Mouse (Mus musculus) thymus, adult 2 months (tissue): ENCODE measurements around the gene Lin9. TPM values are rescaled to one million over a fixed set of nuclear protein-coding genes. Genes with fewer than 3 reads are reported as not detected.
"Not testable (repeated sequence)": the region's sequence is repeated elsewhere in the genome, so short reads cannot be mapped to it uniquely, and the experiment has no call there.

Source experiments
- DNase-seq: peaks from one replicate; pipeline ENCODE4 v3.0.0; 2021
- H3K27ac ChIP-seq: fragments of 200-500 bp; 2 replicates; pipeline ENCODE4 v1.5.1; 2012; ENCODE audit warnings: low read length, control low read depth; ENCODE audit not compliant: control insufficient read depth, insufficient read depth
- H3K27me3 ChIP-seq: fragments of 200-500 bp; 2 replicates; pipeline ENCODE4 v1.6.1; 2012; ENCODE audit warnings: mild to moderate bottlenecking, low read length, moderate library complexity, mixed read lengths; ENCODE audit not compliant: control insufficient read depth, insufficient read depth
- H3K36me3 ChIP-seq: fragments of 200-500 bp; 2 replicates; pipeline ENCODE4 v1.6.1; 2012; ENCODE audit warnings: mild to moderate bottlenecking, low read length, moderate library complexity; ENCODE audit not compliant: control insufficient read depth, insufficient read depth
- H3K4me1 ChIP-seq: fragments of 200-500 bp; replicated peaks from 2 replicates; pipeline ENCODE4 v1.6.1; 2012; ENCODE audit warnings: low read length; ENCODE audit not compliant: control insufficient read depth, insufficient read depth
- H3K4me3 ChIP-seq: fragments of 200-500 bp; 2 replicates; pipeline ENCODE4 v1.5.1; 2012; ENCODE audit warnings: mild to moderate bottlenecking, low read length, control low read depth, moderate library complexity; ENCODE audit not compliant: control insufficient read depth, insufficient read depth
- CTCF ChIP-seq: fragments of 200-500 bp; IDR thresholded peaks from 2 replicates; pipeline ENCODE4 v1.5.1; 2012; ENCODE audit warnings: mild to moderate bottlenecking, control low read depth, low read length, moderate library complexity, borderline replicate concordance; ENCODE audit not compliant: control insufficient read depth, poor library complexity, insufficient read depth; ENCODE audit errors: extremely low read depth
- POLR2A ChIP-seq: fragments of 200-500 bp; IDR thresholded peaks from 2 replicates; pipeline ENCODE4 v1.6.1; 2012; ENCODE audit warnings: mild to moderate bottlenecking, low read length, control low read depth, moderate library complexity; ENCODE audit not compliant: control insufficient read depth, poor library complexity, insufficient read depth; ENCODE audit errors: extremely low read depth
- WGBS: fragments of 180-500 bp; shearing (Covaris S2); methylation state at CpG from one replicate; pipeline ENCODE4 v1.1.7; 2018; 5-methylcytosine and 5-hydroxymethylcytosine counted together
- polyA plus RNA-seq: library from polyadenylated mRNA; depleted of rRNA; stranded (reverse); fragments of >200 nt; gene quantifications from 2 replicates; pipeline ENCODE4 v1.2.3, GENCODE M21; 2012

The Lin9 gene
- polyA plus RNA-seq, 1 experiment: 21.6 TPM

DNA sequence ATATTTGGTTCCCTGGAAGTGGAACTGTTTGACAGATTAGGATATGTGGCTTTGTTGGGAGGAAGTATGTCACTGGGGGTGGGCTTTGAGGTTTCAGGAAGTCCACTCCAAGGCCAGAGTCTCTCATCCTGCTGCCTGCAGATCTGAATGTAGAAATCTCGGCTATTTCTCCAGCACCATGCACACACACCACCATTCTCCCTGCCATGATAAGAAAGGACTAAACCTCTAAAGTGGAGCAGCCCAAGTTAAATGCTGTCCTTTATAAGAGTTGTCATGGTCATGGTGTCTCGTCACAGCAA is 33.4 kb upstream of the Lin9 start:
- no peaks in the 10 kb centered on the region for H3K4me1 ChIP-seq
- WGBS: 97% methylated on average over 2 of the region's 2 CpGs
- H3K36me3 ChIP-seq: no peaks in the 10 kb centered on the region; the same call in 1 of the 2 replicates
- no peak overlapping the region for H3K4me3 ChIP-seq
- H3K27me3 ChIP-seq: no peaks in the 10 kb centered on the region
- no peak overlapping the region for H3K27ac ChIP-seq
- no peak for DNase-seq
- TF ChIP-seq POLR2A (no peak), CTCF (no peak)

DNA sequence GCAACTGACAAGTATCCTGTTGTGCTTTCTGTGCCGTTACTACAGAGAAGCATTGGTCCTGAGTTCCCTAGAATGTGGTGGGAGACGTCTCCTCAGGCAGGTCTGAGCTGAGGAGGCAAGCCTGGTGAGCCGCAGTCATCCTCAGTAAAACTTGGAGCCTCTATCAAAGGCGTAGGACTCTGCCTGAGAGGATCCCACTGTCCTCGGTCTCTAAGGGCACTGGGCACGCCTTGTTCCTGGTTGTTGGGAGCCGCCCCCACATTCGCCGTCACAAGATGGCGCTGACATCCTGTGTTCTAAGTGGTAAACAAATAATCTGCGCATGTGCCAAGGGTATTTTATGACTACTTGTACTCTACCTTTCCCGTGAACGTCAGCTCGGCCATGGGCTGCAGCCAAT is 29.1 kb upstream of the Lin9 start:
- not testable (repeated sequence) for DNase-seq, H3K27me3 ChIP-seq
- WGBS: 94% methylated on average over 11 of the region's 14 CpGs

GRCm38 (mm10) chr1:180616762-180617161 is 24.2 kb upstream of the Lin9 start:
- Histone ChIP-seq H3K4me3 (no peak overlapping the region), H3K27ac (no peak overlapping the region), H3K36me3 (no peaks in the 10 kb centered on the region), H3K4me1 (no peaks in the 10 kb centered on the region), H3K27me3 (no peaks in the 10 kb centered on the region)
- no peak for TF ChIP-seq POLR2A
- WGBS: 34% methylated on average over 3 of the region's 3 CpGs
- DNase-seq: no peak

More for the DNA sequence above, 29.1 kb upstream of the Lin9 start:
- H3K36me3 ChIP-seq, H3K4me1 ChIP-seq, H3K27ac ChIP-seq, H3K4me3 ChIP-seq: not testable (repeated sequence)

DNA sequence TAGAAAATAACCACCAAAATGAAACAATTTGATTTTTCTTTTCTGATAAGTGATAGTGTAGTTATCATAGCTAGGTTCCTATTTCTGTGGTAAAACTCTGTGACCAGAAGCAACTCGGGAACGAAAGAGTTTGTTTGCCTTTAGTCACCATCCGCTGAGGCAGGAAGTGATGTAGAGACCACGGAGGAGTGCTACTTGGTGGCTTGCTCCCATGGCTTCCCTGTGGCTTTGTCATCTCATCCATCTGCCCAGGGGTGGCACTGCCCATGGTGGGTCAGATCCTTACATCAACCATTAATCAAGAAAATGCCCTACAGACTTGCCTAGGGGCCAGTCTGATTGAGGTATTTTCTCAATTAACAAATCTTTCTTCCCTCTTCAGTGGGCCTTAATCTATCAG is 18.6 kb upstream of the Lin9 start:
- TF ChIP-seq CTCF: no peak
- TF ChIP-seq POLR2A: no peak
- H3K4me1 ChIP-seq: no peaks in the 10 kb centered on the region
- no peak for DNase-seq
- H3K27me3 ChIP-seq: no peaks in the 10 kb centered on the region
- H3K27ac ChIP-seq: no peak overlapping the region
- 25% methylated on average over 4 of the region's 4 CpGs for WGBS
- no peaks in the 10 kb centered on the region for H3K36me3 ChIP-seq
- H3K4me3 ChIP-seq: no peak overlapping the region

- TF ChIP-seq POLR2A: no peak
- TF ChIP-seq CTCF: no peak
- Histone ChIP-seq H3K4me1 (no peaks in the 10 kb centered on the region), H3K27me3 (no peaks in the 10 kb centered on the region), H3K4me3 (no peak overlapping the region), H3K27ac (no peak overlapping the region), H3K36me3 (no peaks in the 10 kb centered on the region)
- WGBS: 99% methylated on average over 2 of the region's 2 CpGs
- DNase-seq: peak; percentile 19
These were observed 17.0 kb upstream of the Lin9 start for GRCm38 (mm10) chr1:180623911-180624310.

- WGBS: 87% methylated on average over 2 of the region's 2 CpGs
- no peak overlapping the region for H3K4me3 ChIP-seq
- TF ChIP-seq POLR2A (no peak), CTCF (no peak)
- H3K27ac ChIP-seq: no peak overlapping the region
- no peaks in the 10 kb centered on the region for H3K27me3 ChIP-seq
- H3K36me3 ChIP-seq: no peaks in the 10 kb centered on the region
- no peak for DNase-seq
- no peaks in the 10 kb centered on the region for H3K4me1 ChIP-seq
These were observed 14.8 kb upstream of the Lin9 start for GRCm38 (mm10) chr1:180626141-180626540.

DNA sequence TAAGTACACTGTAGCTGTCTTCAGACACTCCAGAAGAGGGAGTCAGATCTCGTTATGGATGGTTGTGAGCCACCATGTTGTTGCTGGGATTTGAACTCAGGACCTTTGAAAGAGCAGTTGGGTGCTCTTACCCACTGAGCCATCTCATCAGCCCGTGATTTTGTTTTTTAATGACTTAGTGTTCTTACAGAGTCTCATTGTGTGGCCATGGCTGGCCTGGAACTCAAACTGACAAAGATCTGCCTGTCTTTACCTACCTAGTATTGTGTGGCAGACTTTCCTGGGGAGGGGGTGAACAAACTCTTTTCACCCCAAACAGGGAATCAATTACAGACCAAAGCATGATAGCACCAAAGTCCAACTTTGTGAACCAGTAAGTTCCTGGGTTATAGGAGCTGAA is 3.2 kb upstream of the Lin9 start:
- H3K27me3 ChIP-seq, H3K27ac ChIP-seq, H3K36me3 ChIP-seq, H3K4me3 ChIP-seq, DNase-seq: not testable (repeated sequence)
- WGBS: 92% methylated on average over 2 of the region's 2 CpGs
- H3K4me1 ChIP-seq: peaks cover 12% of the 10 kb centered on the region
